Mouse (Mus musculus) thymus, postnatal 25 days (tissue): ENCODE measurements at regions not wholly inside any gene's neighbourhood (a gene's known extent, or its start where the extent isn't known, plus 50 kb on each side); places are given as distances from the start of the nearest gene placed in this dataset.

Experiments used
- DNase-seq: peaks from one replicate; pipeline ENCODE4 v3.0.0; 2022

GRCm38 (mm10) chrX:13014051-13014450, 57.2 kb upstream of the Usp9x start:
- no peak for DNase-seq

- DNase-seq = no peak
Observed at GRCm38 (mm10) chrX:13013086-13013485, 58.2 kb upstream of the Usp9x start.

GRCm38 (mm10) chrX:12990777-12991176, 80.5 kb upstream of the Usp9x start:
- DNase-seq = no peak

- no peak for DNase-seq
Observed at GRCm38 (mm10) chrX:12977676-12978075, 93.6 kb upstream of the Usp9x start.

GRCm38 (mm10) chrX:12968979-12969746, 102.1 kb upstream of the Usp9x start:
- peak; percentile 21 for DNase-seq

- no peak for DNase-seq
Observed at GRCm38 (mm10) chrX:12959467-12960314, 111.6 kb upstream of the Usp9x start.

GRCm38 (mm10) chrX:12958873-12959272, 112.4 kb upstream of the Usp9x start:
- no peak for DNase-seq

- no peak for DNase-seq
Observed at GRCm38 (mm10) chrX:12950928-12951660, 120.2 kb upstream of the Usp9x start.

GRCm38 (mm10) chrX:12942451-12942850, 128.8 kb upstream of the Usp9x start:
- no peak for DNase-seq

GRCm38 (mm10) chrX:12936406-12937172, 134.7 kb upstream of the Usp9x start:
- DNase-seq = peak; percentile 31

GRCm38 (mm10) chrX:12933294-12933807, 137.9 kb upstream of the Usp9x start:
- DNase-seq = no peak

GRCm38 (mm10) chrX:12930242-12930641, 141.1 kb upstream of the Usp9x start:
- DNase-seq = no peak

GRCm38 (mm10) chrX:12927797-12928589, 143.3 kb upstream of the Usp9x start:
- DNase-seq = no peak

- no peak for DNase-seq
Observed at GRCm38 (mm10) chrX:12924705-12925644, 146.3 kb upstream of the Usp9x start.

- peak; percentile 3 for DNase-seq
Observed at GRCm38 (mm10) chrX:12919576-12919975, 151.7 kb upstream of the Usp9x start.

GRCm38 (mm10) chrX:12917105-12917504, 154.2 kb upstream of the Usp9x start:
- no peak for DNase-seq

GRCm38 (mm10) chrX:12916684-12917083, 154.6 kb upstream of the Usp9x start:
- DNase-seq = no peak

- DNase-seq = no peak
Observed at GRCm38 (mm10) chrX:12900256-12900655, 138.4 kb upstream of the Med14 start.

GRCm38 (mm10) chrX:12891468-12891867, 129.6 kb upstream of the Med14 start:
- DNase-seq = no peak

GRCm38 (mm10) chrX:12889482-12889808, 127.6 kb upstream of the Med14 start:
- no peak for DNase-seq
